Mouse (Mus musculus) embryonic facial prominence, embryonic 12.5 days (tissue): ENCODE data around the gene Stra6. TPM values are rescaled to one million over a fixed set of nuclear protein-coding genes. Genes with fewer than 3 reads are reported as not detected.

ENCODE experiments used
- ATAC-seq: fragments of 200-750 bp; cut with Nextera tagmentation; 2 replicates; pipeline ENCODE4 v1.8.0; 2017; ENCODE audit not compliant: insufficient number of reproducible peaks, insufficient read depth, low FRiP score, low TSS enrichment
- H3K27ac ChIP-seq: fragments of 300-500 bp; sonication (generic); 2 replicates; pipeline ENCODE4 v1.5.1; 2016; ENCODE audit warnings: mild to moderate bottlenecking
- H3K27me3 ChIP-seq: fragments of 300-500 bp; sonication (generic); 2 replicates; pipeline ENCODE4 v1.6.1; 2016; ENCODE audit warnings: mild to moderate bottlenecking, moderate library complexity
- H3K36me3 ChIP-seq: fragments of 300-500 bp; sonication (generic); 2 replicates; pipeline ENCODE4 v1.6.1; 2016; ENCODE audit warnings: mild to moderate bottlenecking
- H3K4me1 ChIP-seq: fragments of 300-500 bp; sonication (generic); 2 replicates; pipeline ENCODE4 v1.6.1; 2016
- H3K4me2 ChIP-seq: fragments of 300-500 bp; sonication (generic); replicated peaks from 2 replicates; pipeline ENCODE4 v1.6.1; 2016; ENCODE audit warnings: mild to moderate bottlenecking, moderate library complexity
- H3K4me3 ChIP-seq: fragments of 300-500 bp; sonication (generic); 2 replicates; pipeline ENCODE4 v1.5.1; 2016; ENCODE audit warnings: mild to moderate bottlenecking
- H3K9ac ChIP-seq: fragments of 300-500 bp; sonication (generic); 2 replicates; pipeline ENCODE4 v1.6.1; 2016; ENCODE audit warnings: mild to moderate bottlenecking, moderate library complexity
- H3K9me3 ChIP-seq: fragments of 300-500 bp; sonication (generic); 2 replicates; pipeline ENCODE4 v1.6.1; 2016; ENCODE audit warnings: mild to moderate bottlenecking, moderate library complexity
- WGBS: fragments of 180-500 bp; shearing (Covaris S2); methylation state at CpG from one replicate; pipeline ENCODE4 v1.1.7; 2016; 5-methylcytosine and 5-hydroxymethylcytosine counted together
- polyA plus RNA-seq: library from polyadenylated mRNA; unstranded; fragments of >200 nt; fragmentation: Nextera tagmentation; extraction: Ambion mirVana; gene quantifications from 2 replicates; pipeline ENCODE4 v1.2.1, GENCODE M21; 2016

Gene Stra6
- polyA plus RNA-seq, 1 experiment from 2014 or later = 38.1 TPM

DNA sequence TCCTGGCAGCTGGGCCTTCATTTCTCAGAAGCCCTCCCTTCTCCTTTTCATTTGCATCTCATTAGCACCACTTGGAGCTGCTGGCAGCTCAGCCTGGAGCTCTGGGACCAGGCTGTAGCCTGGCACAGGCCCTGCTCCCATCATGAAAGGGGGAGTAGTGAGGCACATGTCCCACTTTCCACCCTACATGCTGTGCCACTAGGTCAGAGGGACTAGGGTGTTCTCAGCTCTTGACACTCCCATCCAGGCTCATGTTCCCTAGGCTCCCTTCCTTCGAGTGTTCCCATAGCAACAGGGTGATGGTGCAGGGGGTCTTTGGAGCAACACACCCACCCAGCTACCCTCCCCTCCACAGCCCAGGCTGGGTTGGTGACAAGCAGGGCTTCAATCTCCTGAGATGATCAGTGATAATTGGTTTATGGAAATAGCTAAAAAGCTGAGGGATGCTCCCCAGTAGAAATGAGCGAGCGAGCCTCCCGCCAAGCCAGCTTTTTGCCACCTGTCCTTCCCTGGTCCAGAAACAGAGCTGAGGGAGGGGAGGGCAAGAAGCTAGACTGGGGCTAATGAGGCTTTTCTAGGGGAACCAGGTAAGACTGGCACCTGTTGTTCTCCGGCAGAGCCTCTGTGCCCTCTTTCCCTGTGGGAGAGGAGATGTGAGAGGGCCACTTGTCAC, 33.2 kb downstream of the Stra6 start:
- no peak for ATAC-seq
- Histone ChIP-seq H3K4me1 (peaks cover 19% of the 10 kb centered on the region), H3K4me2 (no peak overlapping the region)

DNA sequence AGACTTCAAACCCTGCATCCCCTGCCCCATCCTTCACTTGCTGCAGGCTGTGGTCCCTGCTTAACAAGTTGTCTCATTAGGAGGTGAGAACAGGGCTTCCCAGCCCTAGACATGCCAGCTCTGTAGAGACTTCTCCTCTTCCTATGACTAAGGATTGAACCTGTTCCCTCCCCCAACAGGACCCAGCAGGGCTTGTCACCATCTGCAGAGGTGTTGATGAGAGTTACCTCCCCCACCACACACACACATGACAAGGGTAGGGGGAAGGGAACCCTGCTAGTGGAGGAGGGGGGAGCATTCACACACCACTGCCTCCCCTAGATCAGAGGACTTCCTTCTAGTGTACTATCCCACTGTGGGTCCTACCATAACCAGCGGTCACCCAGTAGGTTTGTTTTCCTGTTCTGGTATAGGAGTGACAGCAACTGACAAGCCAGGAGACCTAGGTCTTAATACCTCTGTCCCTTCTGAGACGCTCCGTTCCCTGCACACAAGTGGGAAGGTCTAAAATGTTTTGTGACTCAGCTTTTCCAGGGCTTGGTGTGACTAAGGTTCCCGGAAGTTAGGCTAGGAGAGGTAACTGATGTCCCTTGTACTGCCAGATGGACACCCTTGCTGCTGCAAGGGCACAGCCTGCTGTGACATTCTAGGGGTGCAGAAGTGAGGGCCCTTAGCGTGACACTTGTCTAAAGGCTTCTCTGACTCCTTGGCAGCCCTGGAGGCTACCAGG, 36.4 kb downstream of the Stra6 start:
- ATAC-seq = no peak
- Histone ChIP-seq H3K27me3 (0 out of 2 replicates have a peak, but pooled peaks cover 4% of the 10 kb centered on the region), H3K27ac (no peak overlapping the region), H3K9ac (no peak overlapping the region), H3K4me3 (no peak overlapping the region), H3K9me3 (no peaks in the 10 kb centered on the region), H3K4me1 (peaks cover 17% of the 10 kb centered on the region; the same call in 1 of the 2 replicates), H3K36me3 (no peaks in the 10 kb centered on the region), H3K4me2 (no peak overlapping the region)
- WGBS = 83% methylated on average over 5 of the region's 5 CpGs

More for the DNA sequence above, 33.2 kb downstream of the Stra6 start:
- H3K36me3 ChIP-seq = no peaks in the 10 kb centered on the region
- H3K27me3 ChIP-seq = 0 out of 2 replicates have a peak, but pooled peaks cover 4% of the 10 kb centered on the region
- H3K27ac ChIP-seq = 0 out of 2 replicates have a peak overlapping the region, but pooled peaks have one; percentile 17
- no peaks in the 10 kb centered on the region for H3K9me3 ChIP-seq
- WGBS = 70% methylated on average over 5 of the region's 5 CpGs
- no peak overlapping the region for H3K9ac ChIP-seq
- H3K4me3 ChIP-seq = no peak overlapping the region

DNA sequence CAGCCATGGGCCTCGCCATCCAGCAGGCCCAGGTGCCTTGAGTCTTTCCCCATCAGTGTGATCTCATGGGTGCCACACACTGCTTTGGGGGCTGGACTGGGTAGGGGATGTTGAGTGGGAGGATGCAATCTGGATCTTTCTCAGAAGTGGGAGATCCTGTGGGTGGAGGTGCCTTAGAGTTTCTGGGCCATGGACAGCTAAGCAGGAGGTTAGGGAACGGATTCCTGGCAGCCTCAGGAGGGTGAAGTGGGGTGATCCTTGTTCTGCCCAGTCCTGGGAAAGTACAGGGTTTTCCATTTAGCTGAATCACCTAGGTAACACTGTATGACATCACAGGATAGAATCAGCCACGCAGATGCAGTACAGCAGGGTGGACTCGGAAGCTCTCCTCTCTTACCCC, 38.4 kb downstream of the Stra6 start:
- no peak overlapping the region for H3K27ac ChIP-seq
- ATAC-seq = no peak
- no peak overlapping the region for H3K4me3 ChIP-seq
- 0 out of 2 replicates have a peak, but pooled peaks cover 11% of the 10 kb centered on the region for H3K4me1 ChIP-seq
- WGBS = 76% methylated on average over 4 of the region's 4 CpGs
- no peaks in the 10 kb centered on the region for H3K9me3 ChIP-seq
- H3K36me3 ChIP-seq = no peaks in the 10 kb centered on the region
- H3K27me3 ChIP-seq = 0 out of 2 replicates have a peak, but pooled peaks cover 4% of the 10 kb centered on the region
- no peak overlapping the region for H3K9ac ChIP-seq
- H3K4me2 ChIP-seq = no peak overlapping the region

DNA sequence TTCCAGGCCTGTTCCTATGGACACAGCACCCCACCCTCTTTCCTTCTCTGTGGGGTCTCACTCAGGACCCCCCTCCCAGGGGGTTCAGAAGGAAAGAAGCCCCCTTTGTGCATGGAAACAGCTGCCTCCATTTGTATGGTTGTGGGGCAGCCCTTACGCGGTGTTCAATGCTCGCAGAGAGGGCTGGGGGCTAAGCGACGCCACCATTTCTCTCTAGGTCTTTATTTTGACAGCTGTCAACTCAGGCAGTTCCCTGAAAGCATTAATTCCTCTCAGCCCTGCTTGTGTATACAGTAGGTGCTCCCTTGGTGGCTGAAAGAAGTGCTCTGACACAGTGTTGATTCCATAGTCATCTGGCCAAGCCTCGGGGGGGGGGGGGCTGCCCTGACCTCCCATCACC, 40.1 kb downstream of the Stra6 start:
- no peak overlapping the region for H3K27ac ChIP-seq
- H3K4me1 ChIP-seq = peaks cover 17% of the 10 kb centered on the region; the same call in 1 of the 2 replicates
- 50% methylated on average over 6 of the region's 6 CpGs for WGBS

DNA sequence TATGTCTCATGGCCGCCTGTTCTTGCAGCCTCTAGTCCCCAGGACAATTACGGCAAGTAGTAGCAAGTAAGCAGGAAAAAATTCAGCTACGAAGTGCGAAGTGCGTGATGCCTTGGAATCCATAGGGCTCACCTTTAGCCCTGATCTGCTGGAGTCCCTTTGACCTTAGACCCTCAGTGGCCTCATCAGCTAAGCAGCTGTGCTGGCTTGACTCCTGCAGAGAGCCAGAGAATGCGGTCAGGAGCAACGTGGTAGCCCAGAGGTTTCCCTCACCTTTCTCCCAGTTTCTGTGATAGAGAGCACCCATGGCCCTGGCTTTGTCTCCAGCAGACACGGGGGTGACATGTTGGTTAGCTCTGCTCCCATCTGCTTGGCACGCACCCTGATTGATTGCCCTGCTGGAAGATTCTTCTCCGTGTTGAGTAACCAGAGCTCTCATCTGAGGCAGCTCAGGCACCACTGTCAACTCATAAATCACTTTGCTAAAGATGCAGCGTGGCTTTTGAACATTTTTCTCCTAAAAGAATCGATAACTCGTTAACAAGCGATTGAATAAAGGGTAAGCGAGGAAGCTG, 42.1 kb downstream of the Stra6 start:
- H3K4me2 ChIP-seq = no peak overlapping the region
- no peaks in the 10 kb centered on the region for H3K27me3 ChIP-seq
- no peak overlapping the region for H3K27ac ChIP-seq
- H3K9me3 ChIP-seq = no peaks in the 10 kb centered on the region
- no peak overlapping the region for H3K9ac ChIP-seq
- H3K36me3 ChIP-seq = no peaks in the 10 kb centered on the region
- H3K4me3 ChIP-seq = no peak overlapping the region
- ATAC-seq = no peak
- 67% methylated on average over 15 of the region's 15 CpGs for WGBS
- H3K4me1 ChIP-seq = peaks cover 18% of the 10 kb centered on the region

More for the DNA sequence above, 40.1 kb downstream of the Stra6 start:
- Histone ChIP-seq H3K36me3 (no peaks in the 10 kb centered on the region), H3K27me3 (0 out of 2 replicates have a peak, but pooled peaks cover 4% of the 10 kb centered on the region), H3K4me2 (no peak overlapping the region), H3K4me3 (no peak overlapping the region), H3K9ac (no peak overlapping the region), H3K9me3 (no peaks in the 10 kb centered on the region)
- no peak for ATAC-seq

DNA sequence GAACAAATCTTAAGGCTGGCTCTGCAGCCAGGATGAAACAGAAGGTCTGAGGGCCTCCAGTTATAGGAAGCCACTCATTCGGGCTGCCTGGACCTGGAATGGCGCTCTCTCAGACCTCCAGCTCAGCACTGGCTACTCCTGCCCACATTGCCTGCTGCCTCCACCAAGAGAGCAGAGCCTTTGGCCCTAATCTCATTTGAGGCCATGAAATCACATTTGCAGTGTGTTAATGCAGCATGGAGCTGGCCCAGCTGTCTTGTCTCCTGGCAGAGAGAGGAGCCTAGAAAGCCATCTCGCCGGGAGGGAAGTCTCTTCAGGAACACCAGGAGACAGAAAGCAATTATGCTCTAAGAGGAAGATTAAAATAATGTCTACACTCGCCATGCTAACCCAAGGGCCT, 43.9 kb downstream of the Stra6 start:
- H3K4me2 ChIP-seq = no peak overlapping the region
- H3K9ac ChIP-seq = no peak overlapping the region
- no peak for ATAC-seq
- H3K4me3 ChIP-seq = no peak overlapping the region
- H3K4me1 ChIP-seq = peaks cover 28% of the 10 kb centered on the region
- H3K27ac ChIP-seq = no peak overlapping the region
- no peaks in the 10 kb centered on the region for H3K36me3 ChIP-seq
- no peaks in the 10 kb centered on the region for H3K27me3 ChIP-seq
- 36% methylated on average over 5 of the region's 5 CpGs for WGBS
- no peaks in the 10 kb centered on the region for H3K9me3 ChIP-seq

DNA sequence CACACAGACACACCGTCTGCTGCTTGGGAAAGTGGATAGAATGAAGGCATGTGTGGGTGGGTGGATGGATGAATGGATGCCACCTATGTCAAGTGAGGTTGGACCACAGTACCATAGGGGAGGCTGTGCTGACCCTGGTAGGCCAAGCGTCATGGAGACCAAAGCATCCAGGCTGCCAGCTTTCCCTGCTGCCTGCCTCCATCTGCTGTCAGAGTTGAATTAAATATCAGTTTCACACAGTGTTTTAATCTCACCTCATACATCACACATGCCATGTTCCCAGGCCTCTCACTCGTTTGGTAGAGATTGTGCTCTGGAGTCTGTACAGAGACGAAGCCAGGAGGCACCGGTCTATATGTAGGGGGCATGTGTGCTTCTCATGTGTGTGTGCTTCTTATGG, 47.2 kb downstream of the Stra6 start:
- Histone ChIP-seq H3K9me3 (no peaks in the 10 kb centered on the region), H3K4me2 (no peak overlapping the region), H3K4me1 (peaks cover 54% of the 10 kb centered on the region), H3K27me3 (no peaks in the 10 kb centered on the region), H3K4me3 (no peak overlapping the region), H3K9ac (no peak overlapping the region), H3K27ac (no peak overlapping the region), H3K36me3 (no peaks in the 10 kb centered on the region)
- ATAC-seq = no peak
- WGBS = 81% methylated on average over 5 of the region's 5 CpGs

DNA sequence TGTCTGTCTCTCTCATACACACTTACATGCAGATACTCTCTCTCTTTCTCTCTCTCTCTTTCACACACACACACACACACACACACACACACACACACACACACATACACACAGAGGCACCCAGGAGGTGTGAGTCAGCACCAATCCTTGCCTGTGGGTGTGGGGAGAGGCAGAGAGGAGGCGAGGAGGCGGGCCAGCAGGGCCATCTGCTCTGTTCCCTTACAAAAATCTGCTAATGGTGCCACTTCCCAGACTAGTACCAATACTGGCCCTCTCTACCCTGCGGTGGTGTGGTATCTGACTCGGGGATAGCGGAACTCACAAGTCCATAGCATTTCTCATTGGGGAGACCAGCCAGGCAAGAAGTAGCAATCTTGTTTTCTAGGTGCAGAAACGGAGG, 47.8 kb downstream of the Stra6 start:
- Histone ChIP-seq H3K27me3 (no peaks in the 10 kb centered on the region), H3K4me2 (no peak overlapping the region), H3K9me3 (no peaks in the 10 kb centered on the region), H3K9ac (no peak overlapping the region), H3K36me3 (no peaks in the 10 kb centered on the region), H3K27ac (peak overlapping the region; percentile 84; the same call in 1 of the 2 replicates), H3K4me3 (no peak overlapping the region), H3K4me1 (peaks cover 60% of the 10 kb centered on the region)
- 66% methylated on average over 6 of the region's 6 CpGs for WGBS
- 0 out of 2 replicates have a peak, but pooled peaks have one; percentile 38 for ATAC-seq

DNA sequence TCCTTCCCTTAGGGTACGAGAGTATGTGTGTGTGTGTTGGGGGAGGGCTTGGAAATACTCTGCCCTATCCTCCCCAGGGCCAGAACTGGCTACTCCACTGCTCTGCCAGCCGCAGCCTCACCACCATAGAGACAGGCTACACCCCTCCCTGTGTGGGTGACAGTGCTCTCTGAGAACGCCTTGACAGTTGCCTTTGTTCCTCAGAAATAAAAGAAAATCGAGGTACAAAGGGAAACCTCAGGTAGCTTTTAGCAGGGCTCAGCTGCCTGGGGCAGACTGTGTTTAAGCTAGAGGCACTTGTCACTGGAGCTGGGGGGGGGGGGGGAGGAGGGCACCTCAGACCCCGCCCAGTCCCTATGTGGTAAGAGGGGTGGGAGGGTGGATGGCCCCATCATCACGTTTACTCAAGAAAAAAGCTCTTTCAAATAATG, 48.7 kb downstream of the Stra6 start:
- ATAC-seq = peak; percentile 69
- Histone ChIP-seq H3K9ac (no peak overlapping the region; the same call in 1 of the 2 replicates), H3K36me3 (no peaks in the 10 kb centered on the region), H3K4me2 (peak overlapping the region; percentile 42; the same call in 1 of the 2 replicates), H3K27me3 (no peaks in the 10 kb centered on the region), H3K27ac (peak overlapping the region; percentile 84), H3K9me3 (no peaks in the 10 kb centered on the region), H3K4me3 (no peak overlapping the region), H3K4me1 (peaks cover 66% of the 10 kb centered on the region)
- 8% methylated on average over 6 of the region's 6 CpGs for WGBS

DNA sequence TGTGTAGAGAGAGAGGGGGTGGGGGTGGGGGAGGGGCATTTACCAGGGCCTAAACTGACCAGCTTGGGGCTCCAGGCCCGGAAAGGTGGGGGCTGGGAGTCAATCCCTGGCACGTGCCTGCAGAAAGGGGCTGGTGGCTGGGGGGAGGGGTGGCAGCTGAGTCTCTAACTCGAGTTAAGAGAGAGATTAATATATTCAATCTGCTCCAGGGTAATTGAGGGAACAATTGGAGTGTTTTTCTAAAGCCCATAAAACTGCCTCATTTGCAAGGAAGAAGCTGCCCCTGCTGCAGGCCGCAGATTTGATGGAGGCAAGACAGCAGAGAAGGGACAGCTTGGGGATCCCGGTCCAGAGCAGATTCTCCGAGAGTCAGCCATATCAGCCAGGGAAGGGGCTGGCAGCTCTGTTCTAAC, 49.3 kb downstream of the Stra6 start:
- ATAC-seq = no peak
- Histone ChIP-seq H3K4me2 (peak overlapping the region; percentile 42), H3K9ac (no peak overlapping the region), H3K4me1 (peaks cover 61% of the 10 kb centered on the region), H3K4me3 (no peak overlapping the region), H3K36me3 (no peaks in the 10 kb centered on the region), H3K27ac (peak overlapping the region; percentile 84), H3K27me3 (no peaks in the 10 kb centered on the region), H3K9me3 (no peaks in the 10 kb centered on the region)
- WGBS = 0% methylated on average over 6 of the region's 6 CpGs

DNA sequence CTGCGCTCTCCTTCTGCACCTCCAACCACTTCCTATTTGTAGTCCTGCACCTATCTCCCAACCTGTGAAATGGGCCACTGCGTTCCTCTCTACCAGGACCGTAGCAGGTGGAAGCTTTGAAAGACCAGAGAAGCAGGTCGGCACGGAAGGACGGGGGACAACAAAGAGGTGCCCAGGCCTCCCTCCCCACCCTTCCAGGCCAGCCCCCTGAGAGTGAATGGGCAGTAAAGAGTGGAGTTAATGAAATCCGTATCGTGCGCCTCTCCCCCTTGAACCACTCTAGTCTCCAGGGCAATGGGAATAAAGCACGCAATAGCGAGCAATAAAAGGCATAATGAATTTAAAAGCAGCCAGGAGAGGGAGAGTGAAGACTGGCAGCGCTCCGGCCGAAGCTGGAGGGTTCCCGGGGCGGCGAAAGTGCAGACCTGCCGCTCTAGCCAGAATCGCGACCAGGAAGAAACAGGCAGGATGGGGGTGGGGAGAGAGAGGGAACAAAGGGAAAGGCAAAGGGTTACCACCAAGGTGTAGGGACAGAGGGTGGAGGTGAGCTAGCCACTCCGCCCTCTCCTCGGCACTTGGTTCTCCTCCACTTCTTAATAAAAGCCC, 49.8 kb downstream of the Stra6 start:
- Histone ChIP-seq H3K9ac (no peak overlapping the region), H3K27ac (peak overlapping the region; percentile 84), H3K27me3 (no peaks in the 10 kb centered on the region), H3K36me3 (no peaks in the 10 kb centered on the region), H3K4me1 (peaks cover 60% of the 10 kb centered on the region), H3K9me3 (no peaks in the 10 kb centered on the region), H3K4me2 (peak overlapping the region; percentile 42), H3K4me3 (0 out of 2 replicates have a peak overlapping the region, but pooled peaks have one; percentile 0)
- WGBS = 2% methylated on average over 22 of the region's 22 CpGs
- ATAC-seq = no peak
